Mouse (Mus musculus) cortical plate, adult 2 months (tissue): ENCODE results near the gene Pnpo. TPM values are rescaled to one million over a fixed set of nuclear protein-coding genes. Genes with fewer than 3 reads are reported as not detected.

Source experiments
- H3K27ac ChIP-seq: fragments of 200-500 bp; 2 replicates; pipeline ENCODE4 v1.5.1; 2012; ENCODE audit warnings: low read length, control low read depth, inconsistent platforms; ENCODE audit not compliant: insufficient read depth
- H3K4me1 ChIP-seq: fragments of 200-500 bp; 2 replicates; pipeline ENCODE4 v1.6.1; 2011; ENCODE audit warnings: low read length; ENCODE audit not compliant: control insufficient read depth, insufficient read depth
- H3K4me3 ChIP-seq: fragments of 200-500 bp; 2 replicates; pipeline ENCODE4 v1.5.1; 2011; ENCODE audit warnings: mild to moderate bottlenecking, low read length, control low read depth; ENCODE audit not compliant: insufficient read depth
- CTCF ChIP-seq: fragments of 200-500 bp; IDR thresholded peaks from 2 replicates; pipeline ENCODE4 v1.5.1; 2011; ENCODE audit warnings: mild to moderate bottlenecking, control low read depth, low read length; ENCODE audit not compliant: insufficient read depth; ENCODE audit errors: extremely low read depth
- POLR2A ChIP-seq: fragments of 200-500 bp; IDR thresholded peaks from 2 replicates; pipeline ENCODE4 v1.6.1; 2011; ENCODE audit warnings: mild to moderate bottlenecking, low read length, control low read depth; ENCODE audit not compliant: insufficient read depth; ENCODE audit errors: extremely low read depth
- polyA plus RNA-seq: library from polyadenylated mRNA; depleted of rRNA; stranded (reverse); fragments of >200 nt; gene quantifications from 2 replicates; pipeline ENCODE4 v1.2.3, GENCODE M21; 2012

The Pnpo gene
- polyA plus RNA-seq, 1 experiment = 41.4 TPM

DNA sequence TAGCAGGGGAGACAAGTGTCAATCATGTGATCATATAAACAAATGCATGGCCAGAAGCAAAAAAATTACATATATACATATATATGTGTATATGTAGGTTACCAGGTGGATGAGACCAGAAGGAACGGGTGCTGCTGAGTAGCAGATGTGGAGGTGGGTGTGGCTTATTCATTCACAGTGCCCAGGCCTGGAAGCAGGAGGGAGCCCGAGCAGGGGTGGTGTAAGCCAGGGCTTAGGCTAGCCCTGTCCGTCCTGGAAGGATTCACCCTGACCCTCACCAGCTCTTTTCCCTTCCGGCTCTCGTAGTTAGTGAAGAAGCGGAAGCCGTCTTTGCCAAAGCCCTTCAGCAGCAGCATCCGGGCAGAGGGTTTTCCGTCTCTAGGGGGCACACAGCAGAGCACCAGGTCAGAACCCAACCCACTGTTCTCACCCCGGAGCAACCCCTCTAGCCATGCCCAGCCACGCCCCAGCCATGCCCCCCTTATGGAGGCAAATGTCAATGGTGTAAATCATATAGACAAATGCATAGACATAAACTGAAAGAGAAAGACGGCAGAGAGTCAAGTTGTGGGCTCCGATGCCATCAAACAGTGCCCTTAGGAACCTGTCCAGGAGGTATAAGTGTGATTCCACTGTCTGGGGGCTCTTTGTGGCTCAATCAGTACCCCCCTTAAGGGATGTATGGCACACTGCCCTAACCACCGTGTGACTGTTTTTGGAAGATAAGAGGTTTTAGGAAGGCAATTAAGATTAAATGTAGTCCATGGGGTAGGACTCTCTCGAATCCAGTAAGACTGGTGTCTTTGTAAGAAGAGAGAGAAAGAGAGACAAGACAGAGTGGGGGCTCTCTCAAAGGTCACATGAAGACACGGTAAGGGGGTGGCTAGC lies 3.0 kb downstream of the Pnpo start:
- H3K4me1 ChIP-seq = no peaks in the 10 kb centered on the region; the same call in 1 of the 2 replicates
- TF ChIP-seq CTCF (no peak), POLR2A (no peak)
- no peak overlapping the region for H3K27ac ChIP-seq
- no peak overlapping the region for H3K4me3 ChIP-seq

DNA sequence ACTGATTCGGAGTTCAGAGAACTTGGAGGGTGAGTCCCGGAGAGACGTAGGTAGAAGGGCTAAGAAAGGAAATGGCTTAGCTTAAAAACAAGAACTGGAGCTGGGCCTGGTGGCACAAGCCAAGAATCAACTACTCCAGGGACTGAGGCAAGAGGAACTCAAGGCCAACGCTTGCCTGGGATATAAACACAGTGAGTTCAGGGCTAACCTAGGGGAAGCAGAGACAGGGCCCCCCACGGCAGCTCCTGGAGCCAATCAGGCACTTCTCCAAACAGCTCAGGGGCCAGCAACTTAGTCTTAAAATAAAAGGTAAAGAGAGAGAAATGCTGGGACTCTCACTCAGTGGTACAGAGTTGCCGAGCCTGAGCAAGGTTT lies 5.4 kb downstream of the Pnpo start:
- TF ChIP-seq CTCF = no peak
- no peak for TF ChIP-seq POLR2A
- Histone ChIP-seq H3K4me3 (no peak overlapping the region), H3K27ac (no peak overlapping the region), H3K4me1 (no peaks in the 10 kb centered on the region)

DNA sequence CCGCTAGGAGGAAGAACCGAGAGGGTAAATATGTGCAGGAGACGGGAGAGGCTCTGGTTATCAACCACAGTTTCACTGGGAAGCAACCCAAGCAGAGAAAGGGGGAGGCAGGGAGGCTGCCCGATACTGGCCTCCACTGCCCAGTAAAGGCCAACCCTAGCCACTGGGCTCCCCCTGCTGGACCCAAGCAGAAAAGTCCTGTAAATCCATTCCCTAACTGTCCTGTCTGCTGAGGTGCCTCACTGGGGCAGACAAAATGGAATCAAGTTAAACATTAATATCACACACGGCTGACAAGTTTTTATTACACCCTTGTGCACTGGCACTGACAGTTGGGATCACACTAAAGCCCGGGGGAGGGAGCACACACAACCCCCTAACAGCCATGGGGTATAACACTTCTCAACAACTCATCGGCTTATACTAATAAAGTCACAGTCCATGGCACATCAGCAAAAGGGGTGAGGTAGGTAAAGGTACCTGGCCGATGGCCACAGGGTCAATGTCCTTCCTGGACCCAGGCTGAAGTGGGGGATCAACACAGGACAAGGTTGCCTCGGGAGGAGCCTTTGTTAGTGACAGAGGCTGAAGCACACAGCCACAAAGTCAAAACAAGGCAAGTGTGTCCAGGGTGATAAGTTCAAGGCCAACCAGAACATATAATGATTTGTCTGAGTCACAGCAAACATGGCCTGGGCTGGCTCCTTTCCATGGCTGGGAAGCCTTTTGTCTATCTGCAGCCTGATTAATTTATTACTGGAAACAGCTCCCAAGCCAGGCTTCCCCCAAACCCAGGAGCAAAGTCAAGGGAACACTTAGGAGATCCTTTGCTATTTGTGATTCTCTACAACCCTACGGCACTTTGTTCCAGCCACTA lies 6.0 kb downstream of the Pnpo start:
- TF ChIP-seq CTCF = peak; percentile 47
- no peak for TF ChIP-seq POLR2A
- Histone ChIP-seq H3K27ac (no peak overlapping the region), H3K4me3 (no peak overlapping the region), H3K4me1 (no peaks in the 10 kb centered on the region)

DNA sequence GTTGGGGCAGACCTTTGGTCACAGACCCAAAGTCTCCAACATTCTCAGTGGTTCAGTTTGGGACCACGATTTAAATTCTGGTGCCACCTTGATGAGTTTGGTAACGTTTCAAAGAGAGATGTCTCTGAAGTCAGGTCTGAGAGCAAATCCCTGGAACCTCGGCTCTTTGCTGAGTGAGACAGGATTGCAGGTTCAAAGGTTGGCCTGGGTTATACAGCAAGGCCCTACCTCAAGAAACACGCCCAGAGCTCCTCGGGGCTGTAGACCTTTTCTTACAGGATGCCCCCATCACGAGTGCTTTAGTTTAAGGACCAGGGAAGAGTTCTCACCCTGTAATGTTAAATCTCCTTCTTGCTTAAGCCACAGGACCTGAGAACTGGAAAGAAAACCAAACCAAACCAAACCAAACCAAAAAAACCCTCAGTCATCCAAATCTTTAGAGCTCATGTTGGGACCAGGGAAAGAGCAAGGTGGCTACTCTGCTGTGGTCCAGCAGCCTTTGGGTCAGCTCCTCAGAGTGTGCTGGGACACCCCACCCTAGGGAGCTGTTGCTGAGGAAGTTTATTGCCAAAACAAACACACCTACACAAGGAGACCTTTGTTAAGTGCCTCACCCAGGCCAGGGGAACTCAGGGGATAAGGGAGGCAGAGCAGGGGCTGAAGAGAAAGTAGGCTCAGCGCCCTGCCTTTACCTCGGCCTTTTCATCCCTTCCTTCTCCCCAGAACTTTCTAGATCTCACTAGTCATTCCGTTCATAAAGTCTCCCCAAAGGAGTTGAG lies 7.7 kb downstream of the Pnpo start:
- Histone ChIP-seq H3K27ac (no peak overlapping the region), H3K4me3 (no peak overlapping the region), H3K4me1 (no peaks in the 10 kb centered on the region)
- TF ChIP-seq POLR2A = no peak
- TF ChIP-seq CTCF = no peak

DNA sequence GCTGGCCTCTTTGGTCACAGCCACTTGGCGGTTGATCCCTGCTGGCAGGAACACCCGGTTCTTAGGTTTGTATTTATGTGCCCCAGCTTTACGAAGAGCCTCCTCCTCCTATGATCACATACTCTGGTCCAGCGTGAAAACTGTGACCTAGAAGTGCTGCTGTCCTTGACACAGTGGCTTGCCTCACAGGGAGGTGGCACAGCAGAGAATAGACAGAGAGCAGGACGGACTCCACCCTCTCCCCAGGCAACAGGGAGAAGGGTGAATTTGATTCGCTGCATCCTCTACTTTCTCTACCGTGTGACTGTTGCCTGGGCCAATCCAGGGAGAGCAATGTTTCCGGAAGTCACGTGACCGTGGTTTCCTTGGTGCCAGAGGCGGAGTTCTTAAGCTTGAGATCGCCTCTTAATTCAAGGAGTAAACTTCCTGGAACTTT lies 8.8 kb downstream of the Pnpo start:
- no peaks in the 10 kb centered on the region for H3K4me1 ChIP-seq
- H3K4me3 ChIP-seq = no peak overlapping the region
- no peak overlapping the region for H3K27ac ChIP-seq
- TF ChIP-seq CTCF = no peak
- no peak; the same call in 1 of the 2 replicates for TF ChIP-seq POLR2A

DNA sequence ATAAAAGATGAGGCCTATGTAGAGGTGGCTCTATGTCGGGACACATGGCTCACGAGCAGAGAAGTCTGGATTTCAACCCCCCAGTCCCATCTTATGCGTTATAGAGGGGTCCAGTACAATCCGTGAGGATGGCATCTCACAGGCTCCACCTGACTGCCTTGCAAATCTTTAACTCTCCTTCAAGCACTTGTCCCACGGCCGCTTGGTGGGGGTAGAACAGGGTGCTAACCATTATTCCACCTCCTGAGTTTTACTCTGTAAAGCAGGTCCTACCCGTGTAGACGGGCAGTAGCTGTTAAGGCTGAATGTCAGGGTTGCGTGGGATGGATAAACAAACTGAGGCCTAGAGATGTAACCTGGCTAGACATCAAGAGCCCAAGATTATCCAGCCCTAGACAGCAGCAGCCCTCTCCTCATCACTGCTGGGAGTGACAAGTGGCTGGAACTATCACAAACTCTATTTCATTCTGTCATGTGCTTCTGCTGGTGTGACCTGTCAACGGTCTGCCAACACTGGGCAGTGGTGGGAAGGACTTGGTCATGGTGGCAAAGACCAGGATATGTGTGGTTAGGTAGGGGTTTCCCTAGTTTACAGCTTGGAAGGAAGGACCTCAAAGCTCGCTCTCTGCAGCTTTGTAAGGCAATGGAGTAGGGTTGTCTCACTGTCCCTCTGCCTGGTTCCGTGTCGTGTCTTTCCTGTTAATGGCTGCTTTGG lies 10.1 kb downstream of the Pnpo start:
- no peaks in the 10 kb centered on the region for H3K4me1 ChIP-seq
- no peak overlapping the region for H3K4me3 ChIP-seq
- no peak for TF ChIP-seq POLR2A
- no peak for TF ChIP-seq CTCF
- H3K27ac ChIP-seq = no peak overlapping the region

DNA sequence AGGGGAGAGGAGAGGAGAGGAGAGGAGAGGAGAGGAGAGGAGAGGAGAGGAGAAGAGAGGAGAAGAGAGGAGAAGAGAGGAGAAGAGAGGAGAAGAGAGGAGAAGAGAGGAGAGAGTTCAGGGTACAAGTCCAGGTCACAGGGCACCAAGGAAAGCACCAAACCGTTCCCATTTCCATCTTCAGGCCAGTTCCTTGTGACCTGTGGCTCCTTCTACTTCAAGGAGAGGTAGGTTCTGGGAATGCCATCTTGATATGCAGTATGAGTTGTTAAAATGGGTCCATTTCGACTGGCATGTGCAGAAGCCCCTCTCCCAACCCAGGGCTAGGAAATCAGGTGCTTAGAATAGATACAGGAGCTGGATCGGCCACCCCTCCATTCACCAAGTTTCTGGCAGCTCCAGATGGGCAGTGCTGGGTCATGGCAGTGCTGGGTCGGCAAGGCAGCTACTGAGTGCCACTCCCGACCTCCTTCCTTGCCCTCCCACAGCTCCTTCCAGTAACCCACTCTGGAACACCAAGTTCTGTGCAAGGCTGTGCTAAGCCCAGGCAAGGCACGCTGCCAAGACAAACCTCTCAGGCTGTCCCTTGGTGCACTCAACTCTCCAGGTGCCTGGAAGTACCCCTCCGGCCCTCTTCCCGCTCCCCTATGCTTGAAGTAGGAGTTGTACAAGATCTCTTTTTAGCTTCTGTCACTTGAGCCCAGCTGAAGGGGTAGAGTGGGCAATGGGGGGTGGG lies 12.3 kb downstream of the Pnpo start:
- Histone ChIP-seq H3K27ac (no peak overlapping the region), H3K4me1 (no peaks in the 10 kb centered on the region), H3K4me3 (no peak overlapping the region)
- TF ChIP-seq CTCF (no peak), POLR2A (no peak)

DNA sequence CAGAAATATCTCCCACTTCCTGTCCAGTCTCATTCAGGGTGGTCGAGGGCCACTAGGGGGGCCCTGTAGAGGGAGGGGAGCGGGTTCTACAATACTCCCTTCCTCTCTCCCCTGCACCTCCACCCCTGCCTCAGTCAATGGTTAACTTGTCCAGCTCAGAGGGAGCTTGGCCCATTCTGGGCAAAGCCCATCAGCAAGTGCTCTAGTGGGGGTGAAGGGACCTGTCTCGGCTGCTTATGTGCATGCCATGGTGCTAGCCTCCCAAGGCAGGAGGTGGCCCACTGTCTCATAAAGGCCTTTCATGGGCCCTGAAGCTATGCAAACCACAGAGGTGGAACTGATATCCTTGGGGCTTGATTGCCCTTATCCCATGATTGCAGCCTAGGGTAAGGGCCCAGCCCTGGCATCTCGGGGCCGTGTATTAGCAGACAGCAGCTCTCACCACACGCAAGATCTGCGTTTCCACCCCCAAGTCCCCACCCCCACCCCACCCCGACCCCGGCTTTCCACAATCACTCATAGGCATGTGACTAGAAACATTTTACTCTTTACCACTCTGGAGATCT lies 13.9 kb downstream of the Pnpo start:
- no peak overlapping the region for H3K27ac ChIP-seq
- H3K4me1 ChIP-seq = no peaks in the 10 kb centered on the region
- H3K4me3 ChIP-seq = no peak overlapping the region
- TF ChIP-seq POLR2A (no peak), CTCF (no peak)
